Mouse (Mus musculus): Measurements from ENCODE around the gene F8.

Gene F8

GRCm38 (mm10) chrX:75137729-75138128 lies 244.7 kb downstream of the F8 start:
- DNase-seq: no peak

GRCm38 (mm10) chrX:75136938-75137337 lies 245.5 kb downstream of the F8 start:
- DNase-seq: no peak

- DNase-seq: peak; percentile 78 to 89
Observed at GRCm38 (mm10) chrX:75130467-75131160, 251.8 kb downstream of the F8 start, which contains the start of gene Mpp1. Mpp1 (minus strand) TSS chrX:75131016.

GRCm38 (mm10) chrX:75129474-75129873 lies 252.9 kb downstream of the F8 start:
- DNase-seq: no peak

- DNase-seq: peak; percentile 18 to 20
Observed at GRCm38 (mm10) chrX:75128333-75128980, 254.0 kb downstream of the F8 start.

- DNase-seq: no peak
Observed at GRCm38 (mm10) chrX:75126893-75127292, 255.5 kb downstream of the F8 start.

GRCm38 (mm10) chrX:75125606-75126005 lies 256.8 kb downstream of the F8 start:
- no peak for DNase-seq
